Mouse (Mus musculus): ENCODE measurements around the gene Grk5. TPM values are rescaled to one million over a fixed set of nuclear protein-coding genes. Genes with fewer than 3 reads are reported as not detected.

Gene Grk5
- polyA plus RNA-seq, 1 experiment = 1.3 TPM

DNA sequence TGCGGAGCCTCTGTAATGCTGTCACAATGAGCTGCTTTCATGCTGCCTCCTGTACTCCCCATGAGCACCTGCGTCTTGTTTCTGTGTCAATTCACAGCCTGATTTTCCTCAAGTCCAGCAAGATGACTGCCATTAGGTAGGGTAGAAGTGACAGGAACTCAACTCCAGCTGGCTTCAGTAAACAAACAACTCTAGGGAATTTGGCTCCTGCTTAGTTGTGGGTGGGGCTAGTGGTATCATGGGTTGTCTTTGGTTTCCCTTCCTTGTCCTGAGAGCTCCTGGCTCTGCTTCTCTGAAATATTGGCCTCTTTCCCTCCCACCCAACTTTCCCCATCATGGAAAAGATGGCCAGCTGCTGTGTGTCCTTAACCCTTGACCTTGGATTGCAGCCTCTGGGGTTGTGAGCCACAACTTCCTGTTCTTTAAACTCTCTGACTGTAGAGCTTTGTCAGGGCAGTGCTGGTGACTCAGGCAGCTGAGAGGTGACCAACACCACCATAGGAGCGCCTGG, 56.3 kb downstream of the Grk5 start:
- Histone ChIP-seq H3K4me1 (ENCODE audit: control insufficient read depth, insufficient read depth, low read length) (no peaks in the 10 kb centered on the region), H3K9me3 (replicated peaks; ENCODE audit: control insufficient read depth, insufficient read depth, low read length, poor library complexity, severe bottlenecking) (no peaks in the 10 kb centered on the region; the same call in 1 of the 2 replicates), H3K27ac (ENCODE audit: insufficient read depth, low read length) (no peak overlapping the region), H3K27me3 (ENCODE audit: control insufficient read depth, insufficient read depth, low read length, poor library complexity, severe bottlenecking) (no peaks in the 10 kb centered on the region), H3K36me3 (ENCODE audit: control insufficient read depth, insufficient read depth, low read length, poor library complexity, severe bottlenecking) (no peaks in the 10 kb centered on the region), H3K9ac (ENCODE audit: low read depth, poor library complexity, severe bottlenecking) (no peak overlapping the region), H3K4me3 (ENCODE audit: low read depth, low read length) (no peak overlapping the region)
- TF ChIP-seq POLR2A (IDR thresholded peaks at IDR 0.05; ENCODE audit: insufficient read depth, low read length) (no peak), CTCF (IDR thresholded peaks at IDR 0.05; ENCODE audit: low read depth, low read length) (no peak), EP300 (IDR thresholded peaks at IDR 0.05; ENCODE audit: insufficient read depth, low read depth, low read length) (no peak)

DNA sequence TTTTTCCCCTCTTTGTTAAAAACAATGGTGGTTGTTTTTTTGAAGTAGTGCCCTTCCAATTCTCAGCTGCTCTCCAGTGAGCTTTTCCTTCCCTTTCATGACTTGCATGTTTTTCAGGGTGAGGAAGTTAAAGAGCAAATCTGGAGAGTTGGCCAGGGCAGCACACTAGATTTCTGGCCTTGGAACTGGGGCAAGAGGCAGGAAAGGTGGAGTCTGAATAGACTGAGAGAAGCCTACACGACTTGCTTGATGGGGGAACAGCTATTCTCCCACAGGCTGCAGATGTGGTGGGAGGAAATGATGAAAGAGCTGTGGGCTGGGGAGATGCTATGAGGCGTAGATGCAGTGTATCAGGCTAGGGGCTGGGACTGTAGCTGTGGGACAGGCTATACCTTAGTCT, 57.1 kb downstream of the Grk5 start:
- no peak for TF ChIP-seq CTCF (IDR thresholded peaks at IDR 0.05; ENCODE audit: low read depth, low read length)
- TF ChIP-seq EP300 (IDR thresholded peaks at IDR 0.05; ENCODE audit: insufficient read depth, low read depth, low read length) = no peak
- TF ChIP-seq POLR2A (IDR thresholded peaks at IDR 0.05; ENCODE audit: insufficient read depth, low read length) = no peak
- no peaks in the 10 kb centered on the region for H3K36me3 ChIP-seq (ENCODE audit: control insufficient read depth, insufficient read depth, low read length, poor library complexity, severe bottlenecking)
- no peaks in the 10 kb centered on the region for H3K4me1 ChIP-seq (ENCODE audit: control insufficient read depth, insufficient read depth, low read length)
- H3K9ac ChIP-seq (ENCODE audit: low read depth, poor library complexity, severe bottlenecking) = no peak overlapping the region
- H3K27ac ChIP-seq (ENCODE audit: insufficient read depth, low read length) = no peak overlapping the region
- no peaks in the 10 kb centered on the region for H3K27me3 ChIP-seq (ENCODE audit: control insufficient read depth, insufficient read depth, low read length, poor library complexity, severe bottlenecking)
- no peak overlapping the region for H3K4me3 ChIP-seq (ENCODE audit: low read depth, low read length)
- no peaks in the 10 kb centered on the region; the same call in 1 of the 2 replicates for H3K9me3 ChIP-seq (replicated peaks; ENCODE audit: control insufficient read depth, insufficient read depth, low read length, poor library complexity, severe bottlenecking)

DNA sequence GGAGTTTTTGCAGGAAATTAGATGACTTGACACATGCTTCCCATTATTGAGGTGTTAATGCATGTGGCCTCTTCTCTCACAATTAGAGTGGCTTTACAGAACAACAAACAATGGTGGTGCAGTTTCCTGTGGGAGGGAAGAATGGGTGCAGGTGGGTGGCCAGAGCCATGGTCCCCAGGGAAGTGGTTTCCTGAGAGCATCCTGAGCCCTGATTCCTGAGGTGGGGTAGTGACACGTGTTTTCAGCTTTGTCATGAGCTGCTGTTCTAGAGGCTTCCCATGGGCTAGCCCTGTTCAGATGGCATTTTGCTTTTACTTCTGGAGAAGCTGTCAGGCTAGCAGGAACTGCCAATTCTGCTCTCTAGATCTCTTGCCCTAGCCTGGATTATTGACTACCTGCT, 59.4 kb downstream of the Grk5 start:
- Histone ChIP-seq H3K27me3 (ENCODE audit: control insufficient read depth, insufficient read depth, low read length, poor library complexity, severe bottlenecking) (no peaks in the 10 kb centered on the region), H3K4me1 (ENCODE audit: control insufficient read depth, insufficient read depth, low read length) (no peaks in the 10 kb centered on the region), H3K36me3 (ENCODE audit: control insufficient read depth, insufficient read depth, low read length, poor library complexity, severe bottlenecking) (no peaks in the 10 kb centered on the region), H3K4me3 (ENCODE audit: low read depth, low read length) (no peak overlapping the region), H3K27ac (ENCODE audit: insufficient read depth, low read length) (no peak overlapping the region), H3K9me3 (replicated peaks; ENCODE audit: control insufficient read depth, insufficient read depth, low read length, poor library complexity, severe bottlenecking) (no peaks in the 10 kb centered on the region; the same call in 1 of the 2 replicates), H3K9ac (ENCODE audit: low read depth, poor library complexity, severe bottlenecking) (no peak overlapping the region)
- TF ChIP-seq CTCF (IDR thresholded peaks at IDR 0.05; ENCODE audit: low read depth, low read length) (no peak), EP300 (IDR thresholded peaks at IDR 0.05; ENCODE audit: insufficient read depth, low read depth, low read length) (no peak), POLR2A (IDR thresholded peaks at IDR 0.05; ENCODE audit: insufficient read depth, low read length) (no peak)

DNA sequence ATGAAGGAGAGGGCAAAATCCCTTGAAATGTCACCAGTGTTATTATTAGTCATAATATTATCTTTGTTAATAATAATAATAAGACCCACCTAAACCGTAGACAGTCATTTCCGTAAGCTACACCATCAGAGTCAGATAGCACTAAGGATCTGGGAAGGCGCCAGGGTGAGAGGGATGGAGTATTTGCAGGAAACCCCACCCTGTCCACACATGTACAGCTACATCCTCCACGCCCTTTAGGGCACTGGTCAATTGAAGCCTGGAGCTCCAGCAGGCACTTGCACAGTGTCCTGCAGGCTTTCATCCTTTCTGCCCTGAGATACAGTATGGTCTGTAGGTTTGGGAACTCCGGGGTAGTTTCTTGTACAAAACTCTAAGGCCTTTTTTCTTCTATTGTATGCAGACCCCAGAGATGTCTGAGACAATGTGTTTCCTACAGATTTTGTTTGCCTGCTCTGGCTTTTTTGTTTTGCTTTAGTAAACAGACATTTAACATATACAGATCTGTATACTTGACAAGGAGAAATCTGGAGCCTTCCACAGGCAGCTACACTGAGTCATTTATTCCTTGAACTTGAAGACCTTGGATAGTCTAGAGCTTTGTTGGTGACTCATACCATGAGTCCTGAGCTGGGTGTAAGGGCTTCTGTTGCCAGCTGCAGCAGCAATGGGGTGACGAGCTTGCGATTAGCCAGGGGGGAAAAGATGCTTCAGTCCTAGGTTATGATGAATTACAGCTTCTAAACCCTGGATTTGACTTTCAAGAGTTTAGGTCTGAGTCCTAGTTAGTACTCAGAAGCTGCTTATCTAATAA, 60.7 kb downstream of the Grk5 start:
- H3K4me1 ChIP-seq (ENCODE audit: control insufficient read depth, insufficient read depth, low read length) = no peaks in the 10 kb centered on the region
- no peak overlapping the region for H3K4me3 ChIP-seq (ENCODE audit: low read depth, low read length)
- H3K27me3 ChIP-seq (ENCODE audit: control insufficient read depth, insufficient read depth, low read length, poor library complexity, severe bottlenecking) = no peaks in the 10 kb centered on the region
- no peak overlapping the region for H3K9ac ChIP-seq (ENCODE audit: low read depth, poor library complexity, severe bottlenecking)
- no peak overlapping the region for H3K27ac ChIP-seq (ENCODE audit: insufficient read depth, low read length)
- TF ChIP-seq EP300 (IDR thresholded peaks at IDR 0.05; ENCODE audit: insufficient read depth, low read depth, low read length) (no peak), CTCF (IDR thresholded peaks at IDR 0.05; ENCODE audit: low read depth, low read length) (no peak), POLR2A (IDR thresholded peaks at IDR 0.05; ENCODE audit: insufficient read depth, low read length) (no peak)
- no peaks in the 10 kb centered on the region for H3K36me3 ChIP-seq (ENCODE audit: control insufficient read depth, insufficient read depth, low read length, poor library complexity, severe bottlenecking)
- no peaks in the 10 kb centered on the region; the same call in 1 of the 2 replicates for H3K9me3 ChIP-seq (replicated peaks; ENCODE audit: control insufficient read depth, insufficient read depth, low read length, poor library complexity, severe bottlenecking)

DNA sequence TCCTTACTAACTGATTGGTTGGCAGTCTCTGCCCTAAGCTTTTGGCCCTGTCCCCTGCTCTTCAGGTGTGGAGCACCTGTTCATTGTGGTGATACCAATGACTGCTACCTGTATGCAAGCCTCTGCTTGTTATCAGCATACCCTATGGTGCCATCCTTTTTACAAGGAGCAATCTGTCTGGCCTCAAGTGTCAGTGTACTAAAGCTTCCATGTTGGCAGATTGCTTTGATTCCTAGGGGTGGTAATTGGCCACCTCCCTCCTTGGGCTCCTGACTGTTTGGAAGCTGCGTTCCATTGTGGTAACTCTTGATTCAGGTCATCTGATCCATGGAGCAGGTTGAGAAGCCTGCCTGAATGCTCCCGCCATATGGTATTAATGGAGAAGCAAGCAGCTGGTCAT, 65.6 kb downstream of the Grk5 start:
- Histone ChIP-seq H3K4me3 (ENCODE audit: low read depth, low read length) (no peak overlapping the region), H3K9me3 (replicated peaks; ENCODE audit: control insufficient read depth, insufficient read depth, low read length, poor library complexity, severe bottlenecking) (no peaks in the 10 kb centered on the region), H3K27me3 (ENCODE audit: control insufficient read depth, insufficient read depth, low read length, poor library complexity, severe bottlenecking) (no peaks in the 10 kb centered on the region), H3K27ac (ENCODE audit: insufficient read depth, low read length) (no peak overlapping the region), H3K36me3 (ENCODE audit: control insufficient read depth, insufficient read depth, low read length, poor library complexity, severe bottlenecking) (no peaks in the 10 kb centered on the region), H3K4me1 (ENCODE audit: control insufficient read depth, insufficient read depth, low read length) (no peaks in the 10 kb centered on the region), H3K9ac (ENCODE audit: low read depth, poor library complexity, severe bottlenecking) (no peak overlapping the region)
- TF ChIP-seq CTCF (IDR thresholded peaks at IDR 0.05; ENCODE audit: low read depth, low read length) = no peak
- no peak for TF ChIP-seq POLR2A (IDR thresholded peaks at IDR 0.05; ENCODE audit: insufficient read depth, low read length)

DNA sequence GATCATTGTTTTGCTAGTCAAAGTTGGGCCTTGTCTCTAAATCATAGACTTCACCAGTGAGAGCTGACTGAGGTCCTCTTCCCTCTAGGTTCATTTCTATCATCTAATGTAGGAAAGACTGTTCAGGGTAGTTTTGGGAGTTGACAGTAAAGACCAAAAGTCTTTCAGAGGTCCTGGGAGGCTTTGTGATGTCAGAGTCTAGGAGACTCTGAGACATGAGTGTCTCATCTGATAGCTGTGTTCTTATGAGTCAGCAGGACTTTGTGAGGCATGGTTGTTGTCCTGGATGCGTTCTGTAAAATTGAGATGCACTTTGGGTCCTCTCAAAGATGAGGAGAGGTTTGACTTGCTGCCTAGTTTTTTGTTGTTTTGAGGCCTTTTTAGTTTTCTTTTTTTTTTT, 66.2 kb downstream of the Grk5 start:
- no peak for TF ChIP-seq POLR2A (IDR thresholded peaks at IDR 0.05; ENCODE audit: insufficient read depth, low read length)
- Histone ChIP-seq H3K4me1 (ENCODE audit: control insufficient read depth, insufficient read depth, low read length) (no peaks in the 10 kb centered on the region), H3K36me3 (ENCODE audit: control insufficient read depth, insufficient read depth, low read length, poor library complexity, severe bottlenecking) (no peaks in the 10 kb centered on the region), H3K4me3 (ENCODE audit: low read depth, low read length) (no peak overlapping the region), H3K27me3 (ENCODE audit: control insufficient read depth, insufficient read depth, low read length, poor library complexity, severe bottlenecking) (no peaks in the 10 kb centered on the region), H3K9me3 (replicated peaks; ENCODE audit: control insufficient read depth, insufficient read depth, low read length, poor library complexity, severe bottlenecking) (no peaks in the 10 kb centered on the region), H3K9ac (ENCODE audit: low read depth, poor library complexity, severe bottlenecking) (no peak overlapping the region), H3K27ac (ENCODE audit: insufficient read depth, low read length) (no peak overlapping the region)
